Mouse (Mus musculus) C2C12 (cell line): ENCODE data around the gene Smim1.

Source experiments
- CEBPB ChIP-seq: IDR thresholded peaks from one replicate; pipeline ENCODE4 v1.6.1; 2011; ENCODE audit warnings: low read depth, mild to moderate bottlenecking, control low read depth, moderate library complexity
- CTCF ChIP-seq: IDR thresholded peaks from one replicate; pipeline ENCODE4 v1.5.1; 2011; ENCODE audit not compliant: control insufficient read depth, insufficient read depth, insufficient read length
- MAX ChIP-seq: IDR thresholded peaks from one replicate; pipeline ENCODE4 v1.6.1; 2011; ENCODE audit warnings: mild to moderate bottlenecking, control low read depth

GRCm38 (mm10) chr4:153975768-153976167, 50.3 kb downstream of the Smim1 start:
- TF ChIP-seq MAX = no peak
- TF ChIP-seq CEBPB = no peak
- no peak for TF ChIP-seq CTCF
